Mouse (Mus musculus) midbrain, embryonic 12.5 days (tissue): ENCODE measurements around the gene Ctnna2. TPM values are rescaled to one million over a fixed set of nuclear protein-coding genes. Genes with fewer than 3 reads are reported as not detected.

Experiments used
- ATAC-seq: fragments of 200-750 bp; cut with Nextera tagmentation; 2 replicates; pipeline ENCODE4 v1.8.0; 2017; ENCODE audit warnings: low read depth, moderate TSS enrichment, moderate library complexity; ENCODE audit not compliant: low FRiP score
- H3K27ac ChIP-seq: fragments of 300-500 bp; sonication (generic); replicated peaks from 2 replicates; pipeline ENCODE4 v1.5.1; 2016; ENCODE audit warnings: mild to moderate bottlenecking
- H3K27me3 ChIP-seq: fragments of 300-500 bp; sonication (generic); 2 replicates; pipeline ENCODE4 v1.6.1; 2016; ENCODE audit warnings: mild to moderate bottlenecking
- H3K36me3 ChIP-seq: fragments of 300-500 bp; sonication (generic); 2 replicates; pipeline ENCODE4 v1.6.1; 2016
- H3K4me1 ChIP-seq: fragments of 300-500 bp; sonication (generic); 2 replicates; pipeline ENCODE4 v1.6.1; 2016
- H3K4me2 ChIP-seq: fragments of 300-500 bp; sonication (generic); replicated peaks from 2 replicates; pipeline ENCODE4 v1.6.1; 2016; ENCODE audit warnings: mild to moderate bottlenecking, moderate library complexity
- H3K4me3 ChIP-seq: fragments of 300-500 bp; sonication (generic); 2 replicates; pipeline ENCODE4 v1.5.1; 2016; ENCODE audit warnings: mild to moderate bottlenecking
- H3K9ac ChIP-seq: fragments of 300-500 bp; sonication (generic); replicated peaks from 2 replicates; pipeline ENCODE4 v1.6.1; 2016; ENCODE audit warnings: mild to moderate bottlenecking, moderate library complexity
- H3K9me3 ChIP-seq: fragments of 300-500 bp; sonication (generic); 2 replicates; pipeline ENCODE4 v1.6.1; 2016; ENCODE audit warnings: mild to moderate bottlenecking
- WGBS: fragments of 180-500 bp; shearing (Covaris S2); methylation state at CpG from one replicate; pipeline ENCODE4 v1.1.7; 2016; 5-methylcytosine and 5-hydroxymethylcytosine counted together
- polyA plus RNA-seq: library from polyadenylated mRNA; unstranded; fragments of >200 nt; fragmentation: Nextera tagmentation; extraction: Ambion mirVana; gene quantifications from 2 replicates; pipeline ENCODE4 v1.2.1, GENCODE M21; 2016

Gene Ctnna2
- polyA plus RNA-seq, 1 experiment from 2014 or later: 82.0 TPM

- no peaks in the 10 kb centered on the region for H3K27me3 ChIP-seq
- no peak overlapping the region for H3K4me3 ChIP-seq
- no peak overlapping the region for H3K27ac ChIP-seq
- H3K36me3 ChIP-seq: no peaks in the 10 kb centered on the region
- no peak overlapping the region for H3K9ac ChIP-seq
- no peaks in the 10 kb centered on the region for H3K9me3 ChIP-seq
- WGBS: 87% methylated on average over 3 of the region's 3 CpGs
- ATAC-seq: no peak
- no peaks in the 10 kb centered on the region for H3K4me1 ChIP-seq
- H3K4me2 ChIP-seq: no peak overlapping the region
Measured at GRCm38 (mm10) chr6:77802604-77803003, 176.9 kb downstream of the Ctnna2 start.

- WGBS: 65% methylated on average over 3 of the region's 3 CpGs
- no peaks in the 10 kb centered on the region for H3K4me1 ChIP-seq
- no peak for ATAC-seq
- H3K36me3 ChIP-seq: no peaks in the 10 kb centered on the region
- H3K9me3 ChIP-seq: no peaks in the 10 kb centered on the region
- no peak overlapping the region for H3K4me2 ChIP-seq
- H3K9ac ChIP-seq: no peak overlapping the region
- H3K27me3 ChIP-seq: no peaks in the 10 kb centered on the region
- no peak overlapping the region for H3K4me3 ChIP-seq
- no peak overlapping the region for H3K27ac ChIP-seq
Measured at GRCm38 (mm10) chr6:77783342-77783741, 196.2 kb downstream of the Ctnna2 start.

- Histone ChIP-seq H3K9me3 (no peaks in the 10 kb centered on the region), H3K4me2 (no peak overlapping the region), H3K36me3 (no peaks in the 10 kb centered on the region), H3K4me3 (no peak overlapping the region), H3K9ac (no peak overlapping the region), H3K4me1 (no peaks in the 10 kb centered on the region), H3K27ac (no peak overlapping the region), H3K27me3 (no peaks in the 10 kb centered on the region)
- WGBS: 87% methylated on average over 10 of the region's 10 CpGs
- no peak for ATAC-seq
Measured at GRCm38 (mm10) chr6:77768357-77769103, 211.0 kb downstream of the Ctnna2 start.

DNA sequence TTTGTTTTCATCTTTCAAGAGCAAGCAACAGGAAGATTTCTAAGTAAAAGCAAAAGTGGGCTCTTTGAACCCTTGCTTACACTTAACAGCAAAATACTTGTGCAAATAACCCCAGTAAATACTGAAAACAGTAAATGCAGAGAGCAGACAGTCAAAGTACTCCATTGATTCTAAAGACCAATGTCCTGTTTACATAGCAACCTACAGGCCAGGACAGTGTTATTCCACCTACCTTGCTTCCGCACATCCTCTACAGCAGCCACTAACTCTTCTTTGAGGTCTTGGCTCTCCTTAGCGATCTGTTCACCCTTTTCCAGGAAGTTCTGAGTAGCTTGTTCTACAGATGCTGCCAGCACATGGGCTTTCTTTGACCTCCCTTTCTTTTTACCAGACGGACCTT lies 221.3 kb downstream of the Ctnna2 start:
- no peaks in the 10 kb centered on the region for H3K36me3 ChIP-seq
- no peak overlapping the region for H3K4me3 ChIP-seq
- WGBS: 85% methylated on average over 3 of the region's 3 CpGs
- H3K9me3 ChIP-seq: no peaks in the 10 kb centered on the region
- no peak overlapping the region for H3K27ac ChIP-seq
- no peaks in the 10 kb centered on the region for H3K4me1 ChIP-seq
- H3K4me2 ChIP-seq: no peak overlapping the region
- H3K9ac ChIP-seq: no peak overlapping the region
- no peaks in the 10 kb centered on the region for H3K27me3 ChIP-seq
- ATAC-seq: no peak

DNA sequence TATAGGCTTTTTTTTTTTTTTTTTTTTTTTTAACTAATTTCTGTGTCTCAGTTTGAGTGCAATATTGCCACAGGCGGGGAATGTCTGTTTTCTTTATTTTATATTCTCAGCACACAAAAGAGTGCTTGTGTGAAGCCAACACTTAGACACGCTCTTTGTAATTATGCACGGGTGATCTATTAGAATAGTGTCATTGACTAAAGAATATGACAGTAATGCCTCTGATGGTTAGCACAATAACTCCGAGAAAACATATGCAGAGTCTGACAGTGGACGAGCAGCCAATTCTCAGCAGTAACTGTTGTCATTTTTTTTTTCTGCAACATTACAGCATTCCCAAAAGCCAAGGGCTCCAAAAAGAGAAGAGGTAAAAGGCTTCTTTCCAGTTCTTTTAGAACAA lies 234.1 kb downstream of the Ctnna2 start:
- no peak overlapping the region for H3K9ac ChIP-seq
- peak; percentile 69 for ATAC-seq
- no peak overlapping the region for H3K4me2 ChIP-seq
- no peak overlapping the region for H3K4me3 ChIP-seq
- 0 out of 2 replicates have a peak overlapping the region, but pooled peaks have one; percentile 39 for H3K27ac ChIP-seq
- no peaks in the 10 kb centered on the region for H3K9me3 ChIP-seq
- peaks cover 13% of the 10 kb centered on the region; the same call in 1 of the 2 replicates for H3K4me1 ChIP-seq
- no peaks in the 10 kb centered on the region for H3K36me3 ChIP-seq
- no peaks in the 10 kb centered on the region for H3K27me3 ChIP-seq
- WGBS: 34% methylated on average over 5 of the region's 5 CpGs

GRCm38 (mm10) chr6:77743651-77744050 lies 235.8 kb downstream of the Ctnna2 start:
- no peak overlapping the region for H3K9ac ChIP-seq
- no peaks in the 10 kb centered on the region for H3K27me3 ChIP-seq
- H3K36me3 ChIP-seq: no peaks in the 10 kb centered on the region
- no peaks in the 10 kb centered on the region for H3K9me3 ChIP-seq
- ATAC-seq: peak; percentile 25; the same call in 1 of the 2 replicates
- no peak overlapping the region for H3K4me3 ChIP-seq
- H3K27ac ChIP-seq: no peak overlapping the region
- no peak overlapping the region for H3K4me2 ChIP-seq
- peaks cover 13% of the 10 kb centered on the region; the same call in 1 of the 2 replicates for H3K4me1 ChIP-seq

- 19% methylated on average over 1 of the region's 1 CpGs for WGBS
- no peak for ATAC-seq
- Histone ChIP-seq H3K36me3 (no peaks in the 10 kb centered on the region), H3K27ac (no peak overlapping the region), H3K4me1 (peaks cover 13% of the 10 kb centered on the region; the same call in 1 of the 2 replicates), H3K27me3 (no peaks in the 10 kb centered on the region), H3K9me3 (no peaks in the 10 kb centered on the region), H3K4me2 (no peak overlapping the region), H3K4me3 (no peak overlapping the region), H3K9ac (no peak overlapping the region)
Measured at GRCm38 (mm10) chr6:77742988-77743387, 236.5 kb downstream of the Ctnna2 start.

- no peaks in the 10 kb centered on the region for H3K36me3 ChIP-seq
- H3K4me1 ChIP-seq: peaks cover 3% of the 10 kb centered on the region; the same call in 1 of the 2 replicates
- ATAC-seq: no peak
- H3K27ac ChIP-seq: no peak overlapping the region
- no peaks in the 10 kb centered on the region for H3K27me3 ChIP-seq
- H3K9me3 ChIP-seq: no peaks in the 10 kb centered on the region
- 45% methylated on average over 4 of the region's 4 CpGs for WGBS
- H3K4me2 ChIP-seq: no peak overlapping the region
- H3K9ac ChIP-seq: no peak overlapping the region
- H3K4me3 ChIP-seq: no peak overlapping the region
Measured at GRCm38 (mm10) chr6:77738640-77739039, 240.9 kb downstream of the Ctnna2 start.

- no peaks in the 10 kb centered on the region for H3K9me3 ChIP-seq
- H3K4me3 ChIP-seq: no peak overlapping the region
- no peak overlapping the region for H3K4me2 ChIP-seq
- no peak overlapping the region for H3K9ac ChIP-seq
- ATAC-seq: no peak
- H3K36me3 ChIP-seq: no peaks in the 10 kb centered on the region
- H3K27ac ChIP-seq: no peak overlapping the region
- 85% methylated on average over 2 of the region's 2 CpGs for whole genome bisulfite sequencing
- H3K27me3 ChIP-seq: no peaks in the 10 kb centered on the region
- H3K4me1 ChIP-seq: 0 out of 2 replicates have a peak, but pooled peaks cover 3% of the 10 kb centered on the region
Measured at GRCm38 (mm10) chr6:77724952-77725299, 254.6 kb downstream of the Ctnna2 start.

GRCm38 (mm10) chr6:77724042-77724951 lies 255.2 kb downstream of the Ctnna2 start:
- ATAC-seq: no peak
- Histone ChIP-seq H3K27ac (no peak overlapping the region), H3K4me3 (no peak overlapping the region), H3K36me3 (no peaks in the 10 kb centered on the region), H3K9me3 (no peaks in the 10 kb centered on the region), H3K4me1 (0 out of 2 replicates have a peak, but pooled peaks cover 3% of the 10 kb centered on the region), H3K27me3 (no peaks in the 10 kb centered on the region), H3K4me2 (no peak overlapping the region), H3K9ac (no peak overlapping the region)
- WGBS: 78% methylated on average over 5 of the region's 5 CpGs

- ATAC-seq: no peak
- no peaks in the 10 kb centered on the region for H3K36me3 ChIP-seq
- H3K4me2 ChIP-seq: no peak overlapping the region
- no peaks in the 10 kb centered on the region for H3K9me3 ChIP-seq
- no peak overlapping the region for H3K27ac ChIP-seq
- no peak overlapping the region for H3K4me3 ChIP-seq
- H3K27me3 ChIP-seq: no peaks in the 10 kb centered on the region
- H3K9ac ChIP-seq: no peak overlapping the region
- no peaks in the 10 kb centered on the region for H3K4me1 ChIP-seq
Measured at GRCm38 (mm10) chr6:77694093-77694492, 285.4 kb downstream of the Ctnna2 start.

GRCm38 (mm10) chr6:77687173-77687572 lies 292.3 kb downstream of the Ctnna2 start:
- Histone ChIP-seq H3K4me2 (no peak overlapping the region), H3K9me3 (no peaks in the 10 kb centered on the region), H3K27ac (no peak overlapping the region), H3K4me3 (no peak overlapping the region), H3K9ac (no peak overlapping the region), H3K36me3 (no peaks in the 10 kb centered on the region), H3K4me1 (no peaks in the 10 kb centered on the region), H3K27me3 (no peaks in the 10 kb centered on the region)
- 88% methylated on average over 1 of the region's 1 CpGs for WGBS
- ATAC-seq: no peak
